Mouse (Mus musculus): ENCODE data around the gene Camp.

GRCm38 (mm10) chr9:109866218-109866617, 16.8 kb upstream of the Camp start:
- no peak for TF ChIP-seq CTCF (IDR thresholded peaks at IDR 0.05; ENCODE audit: borderline replicate concordance, extremely low read depth, insufficient read depth, insufficient read length)
- TF ChIP-seq POLR2A (IDR thresholded peaks at IDR 0.05; ENCODE audit: borderline replicate concordance, extremely low read depth, insufficient read depth, insufficient read length, poor library complexity, severe bottlenecking), result no peak
